Mouse (Mus musculus) B cell, adult 2 months (primary cell): ENCODE results near the gene Serpinb3c.
"Not testable (repeated sequence)": the region's sequence is repeated elsewhere in the genome, so short reads cannot be mapped to it uniquely, and the experiment has no call there.

Source experiments
- DNase-seq, 2 experiments: peaks; one replicate each; pipeline ENCODE4 v3.0.0; 2022

The Serpinb3c gene

GRCm38 (mm10) chr1:107278261-107278660 is at the start of gene Serpinb3c, which contains the start of gene Serpinb3b:
TSS of gene Serpinb3c (minus strand) at chr1:107278371.
TSS of gene Serpinb3b (minus strand) at chr1:107278361.
- DNase-seq, result not testable (repeated sequence)

GRCm38 (mm10) chr1:107243170-107243569 is 35.0 kb downstream of the Serpinb3c start:
- peak; percentile 27 to 36 for DNase-seq
